Mouse (Mus musculus) myocyte (in vitro differentiated cells): ENCODE data around the gene Hps4.

Source experiments
- POLR2A ChIP-seq: IDR thresholded peaks from one replicate; pipeline ENCODE4 v1.6.1; 2011; ENCODE audit warnings: low read depth, mild to moderate bottlenecking, control low read depth, moderate library complexity; ENCODE audit not compliant: insufficient read length
- USF1 ChIP-seq: IDR thresholded peaks from one replicate; pipeline ENCODE4 v1.6.1; 2011; ENCODE audit warnings: low read depth, mild to moderate bottlenecking, control low read depth, moderate library complexity

- TF ChIP-seq POLR2A = no peak
- no peak for TF ChIP-seq USF1
Observed at GRCm38 (mm10) chr5:112293800-112294199, 49.1 kb upstream of the Hps4 start.
